Mouse (Mus musculus) ZHBTc4 (cell line): ENCODE measurements at regions not wholly inside any gene's neighbourhood (a gene's known extent, or its start where the extent isn't known, plus 50 kb on each side); places are given as distances from the start of the nearest gene placed in this dataset.
A peak's percentile ranks its signal among the peaks of the same experiment; 100 is the strongest.

Experiments
- DNase-seq: peaks from one replicate; pipeline ENCODE4 v3.0.0-alpha.2; 2011; ENCODE audit warnings: low read depth, low spot score

GRCm38 (mm10) chr13:38878718-38879669 lies 81.7 kb downstream of the Slc35b3 start:
- DNase-seq, result no peak

- DNase-seq, result no peak
Measured at GRCm38 (mm10) chr13:38875923-38876322, 84.8 kb downstream of the Slc35b3 start.

GRCm38 (mm10) chr13:38864002-38864401 lies 96.7 kb downstream of the Slc35b3 start:
- DNase-seq, result no peak

GRCm38 (mm10) chr13:38855742-38856141 lies 104.9 kb downstream of the Slc35b3 start:
- no peak for DNase-seq

- no peak for DNase-seq
Measured at GRCm38 (mm10) chr13:38854986-38855385, 105.7 kb downstream of the Slc35b3 start.

GRCm38 (mm10) chr13:38852868-38853267 lies 107.8 kb downstream of the Slc35b3 start:
- DNase-seq, result no peak

- no peak for DNase-seq
Measured at GRCm38 (mm10) chr13:38851820-38852219, 108.9 kb downstream of the Slc35b3 start.

DNA sequence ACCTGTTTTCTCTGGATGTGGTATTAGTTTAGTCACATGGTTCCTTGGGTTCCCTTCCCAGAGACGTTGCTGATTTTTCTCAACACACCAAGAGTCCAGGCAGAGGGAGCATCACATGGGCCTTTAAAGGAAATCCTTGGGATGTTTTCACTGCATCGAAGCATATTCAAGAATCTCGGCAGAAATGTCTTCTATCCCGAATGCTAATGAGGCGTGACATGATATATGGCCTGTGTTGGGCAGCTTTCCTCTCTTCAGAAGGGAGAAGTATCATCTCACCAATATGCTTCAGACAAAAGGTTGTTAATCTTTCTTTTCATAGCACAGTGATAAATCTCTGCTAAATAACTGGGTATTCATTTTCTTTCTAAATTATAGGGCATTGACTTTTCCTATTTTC lies 122.4 kb downstream of the Slc35b3 start:
- DNase-seq, result no peak

DNA sequence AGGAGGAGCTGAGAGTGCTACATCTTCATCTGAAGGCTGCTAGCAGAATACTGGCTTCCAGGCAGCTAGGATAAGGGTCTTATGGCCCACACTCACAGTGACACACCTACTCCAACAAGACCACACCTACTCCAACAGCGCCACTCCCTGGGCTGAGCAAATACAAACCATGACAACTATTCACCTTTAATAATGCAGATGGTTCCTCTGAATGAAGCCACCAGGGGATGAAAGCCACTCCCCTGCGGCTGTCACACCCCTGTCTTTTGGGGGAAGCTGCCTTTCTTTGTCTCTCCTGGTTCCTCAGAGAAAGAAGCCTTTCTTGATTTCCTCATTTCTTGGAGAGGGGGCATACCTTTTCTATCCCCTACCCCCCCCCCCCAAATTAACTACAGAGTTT lies 135.0 kb downstream of the Slc35b3 start:
- peak; percentile 87 for DNase-seq

- DNase-seq, result peak; percentile 18
Measured at GRCm38 (mm10) chr13:38819526-38819925, 141.1 kb downstream of the Slc35b3 start.

- no peak for DNase-seq
Measured at GRCm38 (mm10) chr13:38818781-38819180, 141.9 kb downstream of the Slc35b3 start.

DNA sequence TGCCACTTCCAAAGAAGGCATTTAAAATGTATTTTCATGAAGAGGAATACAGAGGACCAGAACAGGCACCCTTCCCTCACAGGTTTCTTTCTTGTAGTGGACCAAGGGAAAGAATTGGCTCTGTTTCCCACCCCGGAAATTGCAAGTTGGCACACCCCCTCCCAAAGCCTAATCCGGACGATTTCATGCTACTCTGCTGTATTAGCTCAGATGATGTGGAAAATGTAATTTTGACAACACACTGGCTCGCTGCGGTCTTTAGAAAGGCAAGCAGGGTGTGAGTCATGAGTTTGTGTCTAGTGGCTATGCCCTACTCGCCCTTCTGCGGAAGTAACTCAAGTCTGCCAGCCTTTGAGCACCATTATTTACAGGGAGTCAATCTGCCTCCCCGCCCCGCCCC lies 144.4 kb downstream of the Slc35b3 start:
- DNase-seq, result no peak

DNA sequence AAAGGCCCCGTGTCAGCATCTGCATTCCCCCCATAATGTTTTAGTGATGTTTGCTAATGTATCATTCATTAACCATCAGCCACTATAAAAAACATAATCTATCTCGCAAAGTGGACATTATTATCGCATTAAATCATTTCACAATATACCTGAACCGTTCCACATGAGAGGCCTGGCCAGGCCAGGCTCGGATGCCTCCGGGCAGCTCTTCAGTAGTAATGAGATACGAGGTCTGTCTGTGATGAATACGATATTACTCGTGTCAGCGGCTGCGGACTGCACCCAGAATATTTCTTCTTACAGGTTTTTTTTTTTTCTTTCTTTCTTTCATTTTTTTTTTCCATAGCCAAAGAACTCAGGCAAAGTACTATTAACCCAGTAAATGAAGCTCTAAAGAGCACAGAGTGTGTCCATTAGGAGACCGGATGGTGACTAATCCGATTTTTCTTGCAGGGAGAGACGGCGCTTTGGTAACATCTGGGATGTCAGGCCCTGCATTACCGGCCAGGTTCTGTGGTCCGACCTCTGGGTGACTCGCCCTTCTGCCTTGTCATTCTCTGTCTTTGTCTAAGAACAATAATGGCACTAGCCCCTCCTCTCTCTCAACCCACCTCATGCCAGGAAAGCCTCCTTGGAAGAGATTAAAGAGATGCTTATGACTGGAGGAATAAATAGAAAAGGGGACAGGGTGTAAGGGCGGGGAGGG lies 145.5 kb downstream of the Slc35b3 start:
- DNase-seq, result peak; percentile 64

- DNase-seq, result no peak
Measured at GRCm38 (mm10) chr13:38798514-38798913, 139.7 kb upstream of the Eef1e1 start.

DNA sequence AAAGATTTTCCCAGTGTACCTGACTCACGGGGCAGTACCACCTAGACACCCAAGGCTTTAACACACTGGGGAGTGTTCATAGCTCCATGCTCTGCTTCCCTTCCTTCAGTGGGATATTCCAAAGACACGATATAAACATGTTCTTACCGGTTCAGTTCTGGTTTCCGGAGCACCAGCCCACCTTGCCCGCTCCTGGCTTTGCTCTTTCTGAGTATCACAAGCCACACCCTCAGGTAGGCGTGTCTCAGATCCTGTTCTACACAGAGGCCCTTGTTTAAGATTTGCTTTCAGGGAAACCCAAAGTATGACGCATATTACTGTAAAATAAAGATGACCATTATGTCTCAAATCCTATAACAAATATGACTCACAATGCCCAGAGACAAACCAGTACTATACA lies 134.6 kb upstream of the Eef1e1 start:
- DNase-seq, result peak; percentile 70

- DNase-seq, result no peak
Measured at GRCm38 (mm10) chr13:38780630-38781010, 121.8 kb upstream of the Eef1e1 start.

DNA sequence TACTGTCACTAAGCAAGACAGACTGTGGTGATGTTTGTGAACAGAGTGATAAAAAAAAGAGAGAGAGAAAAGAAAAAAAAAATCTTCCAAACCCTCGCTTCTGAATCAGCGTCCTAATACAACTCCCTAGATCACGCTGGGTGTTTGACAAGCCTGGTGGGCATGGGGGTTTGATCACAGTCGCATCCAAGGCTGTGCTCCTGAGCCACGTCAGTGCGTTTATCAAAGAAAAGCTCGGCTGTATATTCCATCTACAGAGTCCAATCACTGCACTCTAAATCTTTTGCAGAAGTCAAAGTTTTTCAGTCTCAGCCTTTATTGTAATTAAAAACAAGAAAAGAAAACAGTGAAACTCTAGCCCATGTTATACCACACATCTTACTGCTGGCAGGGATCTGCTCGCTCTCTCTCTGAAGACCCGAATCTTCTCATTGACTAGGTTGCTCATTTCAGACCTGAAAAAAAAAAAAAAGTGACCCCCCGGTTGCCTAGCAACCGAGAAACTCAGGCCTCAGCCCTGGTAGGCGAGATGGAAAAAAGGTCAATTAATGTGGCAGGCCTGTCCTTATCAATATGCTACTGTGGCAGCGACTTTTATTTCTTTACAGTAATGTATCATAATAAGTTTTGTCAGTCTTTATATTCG lies 121.2 kb upstream of the Eef1e1 start:
- no peak for DNase-seq

DNA sequence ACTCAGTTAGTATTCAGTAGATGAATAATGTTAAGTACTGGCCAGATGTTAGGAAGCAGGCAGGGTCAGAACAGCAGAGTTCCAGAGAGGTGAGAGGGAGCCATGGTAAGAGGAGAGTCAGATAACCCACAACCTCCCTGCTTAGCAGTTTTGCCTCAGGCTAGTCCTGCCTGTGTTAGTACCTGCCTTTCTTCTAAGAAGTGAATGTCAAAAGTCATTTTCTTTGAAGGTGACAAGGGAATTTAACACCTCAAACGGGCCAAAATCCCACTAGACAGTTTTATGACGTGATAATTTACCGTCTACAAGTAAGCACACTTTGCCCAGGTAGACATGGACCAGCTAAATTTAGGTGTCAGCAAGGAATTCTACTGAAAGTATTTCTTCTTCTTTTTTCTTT lies 117.7 kb upstream of the Eef1e1 start:
- peak; percentile 18 for DNase-seq

- no peak for DNase-seq
Measured at GRCm38 (mm10) chr13:38772996-38773395, 114.1 kb upstream of the Eef1e1 start.

GRCm38 (mm10) chr13:38766133-38766532 lies 107.3 kb upstream of the Eef1e1 start:
- DNase-seq, result peak; percentile 39

GRCm38 (mm10) chr13:38760261-38760660 lies 101.4 kb upstream of the Eef1e1 start:
- no peak for DNase-seq

GRCm38 (mm10) chr13:38756629-38757227 lies 97.9 kb upstream of the Eef1e1 start:
- no peak for DNase-seq
